Mouse (Mus musculus): ENCODE measurements around the gene Gskip. TPM values are rescaled to one million over a fixed set of nuclear protein-coding genes. Genes with fewer than 3 reads are reported as not detected.

The Gskip gene
- polyA plus RNA-seq (2012; rRNA removed), result 6.3 and 6.4 TPM in 2 replicates

GRCm38 (mm10) chr12:105683933-105684901, at the start of gene Gskip:
Gene Gskip, plus strand, starts transcription at chr12:105684829.

GRCm38 (mm10) chr12:105685001-105685691, 517 bp downstream of the Gskip start, which contains the start of gene Atg2b:
Gene Atg2b, minus strand, starts transcription at chr12:105685211.

GRCm38 (mm10) chr12:105705799-105706487, 21.3 kb downstream of the Gskip start, which contains the start of gene Ak7:
Gene Ak7, plus strand, starts transcription at chr12:105705976.

Other genes starting within 250 kb of the Gskip start
- 0.31 and 0.32 TPM in 2 replicates for gene D430019H16Rik, start 231.0 kb upstream of the Gskip start, polyA plus RNA-seq (2012; rRNA removed)
- 0.02 TPM in 2 replicates for gene Bdkrb2, start 121.6 kb upstream of the Gskip start, polyA plus RNA-seq (2012; rRNA removed)
- gene Bdkrb1, start 81.7 kb upstream of the Gskip start, polyA plus RNA-seq (2012; rRNA removed), result not detected in 2 replicates
- 9.9 and 13.2 TPM in 2 replicates for gene Atg2b, start 382 bp downstream of the Gskip start, polyA plus RNA-seq (2012; rRNA removed)
- 0.37 and 0.44 TPM in 2 replicates for gene Ak7, start 21.1 kb downstream of the Gskip start, polyA plus RNA-seq (2012; rRNA removed)
- gene Papola, start 99.9 kb downstream of the Gskip start, polyA plus RNA-seq (2012; rRNA removed), result 54.1 and 61.4 TPM in 2 replicates